Mouse (Mus musculus): ENCODE results near the gene Wipf1. TPM values are rescaled to one million over a fixed set of nuclear protein-coding genes. Genes with fewer than 3 reads are reported as not detected.

Gene Wipf1
- total RNA-seq, 2 experiments from 2014 or later = 7.9 to 9.0 TPM

- no peak for DNase-seq
These were observed 100.6 kb downstream of the Wipf1 start for GRCm38 (mm10) chr2:73428803-73429468.

GRCm38 (mm10) chr2:73427293-73427692, 102.2 kb downstream of the Wipf1 start:
- peak in 1 of 2 experiments; percentile 25 for DNase-seq

- no peak for DNase-seq
These were observed 103.7 kb downstream of the Wipf1 start for GRCm38 (mm10) chr2:73425822-73426221.

GRCm38 (mm10) chr2:73419730-73420129, 109.8 kb downstream of the Wipf1 start:
- DNase-seq = no peak

GRCm38 (mm10) chr2:73419285-73419684, 110.2 kb downstream of the Wipf1 start:
- DNase-seq = peak in 1 of 2 experiments; percentile 17

- no peak for DNase-seq
These were observed 113.6 kb downstream of the Wipf1 start for GRCm38 (mm10) chr2:73415892-73416291.

GRCm38 (mm10) chr2:73410076-73410475, 119.5 kb downstream of the Wipf1 start:
- no peak for DNase-seq

- no peak for DNase-seq
These were observed 121.9 kb downstream of the Wipf1 start for GRCm38 (mm10) chr2:73407662-73408061.

- no peak for DNase-seq
These were observed 123.1 kb downstream of the Wipf1 start for GRCm38 (mm10) chr2:73406336-73406915.

GRCm38 (mm10) chr2:73404980-73405379, 124.6 kb downstream of the Wipf1 start:
- no peak for DNase-seq

GRCm38 (mm10) chr2:73404442-73404841, 125.1 kb downstream of the Wipf1 start:
- DNase-seq = no peak

- DNase-seq = no peak
These were observed 126.0 kb downstream of the Wipf1 start for GRCm38 (mm10) chr2:73403385-73404013.

- no peak for DNase-seq
These were observed 127.8 kb downstream of the Wipf1 start for GRCm38 (mm10) chr2:73401689-73402088.

GRCm38 (mm10) chr2:73397476-73397875, 132.1 kb downstream of the Wipf1 start:
- no peak for DNase-seq

- no peak for DNase-seq
These were observed 132.7 kb downstream of the Wipf1 start for GRCm38 (mm10) chr2:73396828-73397325.

- no peak for DNase-seq
These were observed 134.0 kb downstream of the Wipf1 start for GRCm38 (mm10) chr2:73395516-73395915.

- DNase-seq = no peak
These were observed 135.1 kb downstream of the Wipf1 start for GRCm38 (mm10) chr2:73394476-73394875.

GRCm38 (mm10) chr2:73392772-73393171, 136.8 kb downstream of the Wipf1 start:
- no peak for DNase-seq

GRCm38 (mm10) chr2:73389951-73390350, 139.6 kb downstream of the Wipf1 start:
- DNase-seq = no peak

- DNase-seq = no peak
These were observed 141.7 kb downstream of the Wipf1 start for GRCm38 (mm10) chr2:73387806-73388205.

- peak; percentile 98 to 99 for DNase-seq
These were observed 143.0 kb downstream of the Wipf1 start, which contains the start of gene Gpr155 for GRCm38 (mm10) chr2:73386356-73387046. Gene Gpr155 (minus strand): TSS chr2:73386572.

- no peak for DNase-seq
These were observed 143.7 kb downstream of the Wipf1 start for GRCm38 (mm10) chr2:73385641-73386355.
